Mouse (Mus musculus) embryonic stem cell, embryonic (primary cell): ENCODE results near the gene Boc.

Source experiments
- CTCF ChIA-PET, 4 experiments: fragments of 300-600 bp in 2 of 4; fragments of 350-600 bp in 2 of 4; sonication (Branson Sonifier 250); formaldehyde crosslinking; loops; one replicate each; lab custom pipeline; 2022; ENCODE audit warnings: inconsistent platforms in 2 of 4; lab: Charles Lee
- POLR2A ChIA-PET, 4 experiments: fragments of 300-600 bp in 2 of 4; fragments of 350-600 bp in 2 of 4; sonication (Branson Sonifier 250); formaldehyde crosslinking; loops; one replicate each; lab custom pipeline; 2022; ENCODE audit warnings: antibody characterized with exemption in 4 of 4, inconsistent platforms in 1 of 4; lab: Charles Lee

Boc gene

DNA sequence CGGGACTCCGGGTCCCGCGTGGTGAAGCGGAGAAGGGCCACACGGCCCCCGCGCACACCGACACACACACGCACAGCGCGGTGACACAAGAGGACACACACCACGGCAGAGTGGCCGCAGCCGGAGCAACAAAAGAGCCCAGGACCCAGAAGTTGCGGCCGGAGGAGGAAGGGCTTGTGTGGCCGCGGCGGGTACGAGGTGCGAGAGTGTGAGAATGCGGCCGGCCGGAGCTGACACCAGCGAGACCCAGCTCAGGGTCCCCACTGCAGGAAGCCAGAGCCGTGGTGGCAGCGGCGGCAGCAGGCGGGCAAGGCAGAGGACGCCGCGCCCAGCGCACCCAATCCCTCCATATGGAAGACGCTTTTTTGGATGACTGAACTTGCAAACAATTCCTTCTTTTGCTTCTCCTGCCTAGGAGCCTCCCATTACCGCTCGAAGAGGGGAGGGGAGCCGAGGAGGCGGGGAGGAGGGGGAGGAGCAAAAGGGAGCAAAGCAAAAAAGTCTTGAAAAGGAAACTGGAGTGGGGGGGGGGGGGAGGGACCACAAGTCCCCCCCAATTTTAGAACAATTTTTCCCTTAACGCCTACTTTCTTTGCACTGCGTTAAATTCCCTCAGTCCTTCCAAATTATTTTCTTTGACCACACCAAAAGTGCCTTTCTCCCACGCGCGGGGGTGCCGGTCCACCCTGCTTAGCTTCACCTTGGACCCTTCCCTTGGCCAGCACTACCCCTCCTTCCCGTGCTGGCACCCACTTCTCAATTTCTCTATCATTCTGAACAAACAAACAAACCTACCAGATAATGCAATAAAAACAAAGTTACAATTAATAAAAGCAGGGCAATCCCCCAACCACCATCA, at the start of gene Boc:
Boc (minus strand) TSS at position 427 of the 859 bp plus-strand sequence.
- POLR2A ChIA-PET = interaction anchor here in 3 of 4 experiments (0.6 to 3.2 kb wide), 8 partner anchors 9 to 188 kb away, joined by 3 to 13 read pairs (median 4); partner anchors contain the start of genes Gtpbp8 (in 1 of the 3) and Nepro (in 1 of the 3)
- CTCF ChIA-PET = interaction anchor here in 1 of 4 experiments (1.3 kb wide), 1 partner anchor 85 kb away, joined by 3 read pairs; no protein-coding TSS in a partner anchor

DNA sequence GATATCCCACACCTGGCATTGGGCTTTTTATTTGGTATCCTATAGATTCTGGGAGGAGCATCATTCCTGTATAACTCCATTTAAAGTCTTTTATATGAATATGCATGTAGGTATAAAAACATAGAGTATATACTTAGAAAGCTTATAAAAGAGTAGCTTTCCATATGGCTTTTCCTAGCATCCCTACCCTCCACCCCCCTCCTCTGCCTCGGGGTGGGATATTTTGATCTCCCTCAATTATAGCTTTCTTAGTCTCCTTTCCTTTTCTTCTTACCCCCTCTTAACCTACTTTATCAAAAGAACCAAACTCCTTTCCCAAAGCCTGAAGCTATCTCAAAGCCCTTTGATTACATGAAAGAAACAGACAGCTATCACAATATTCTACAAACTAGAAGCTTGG, 47.9 kb upstream of the Boc start:
- POLR2A ChIA-PET = no interaction called here
- CTCF ChIA-PET = no interaction called here

DNA sequence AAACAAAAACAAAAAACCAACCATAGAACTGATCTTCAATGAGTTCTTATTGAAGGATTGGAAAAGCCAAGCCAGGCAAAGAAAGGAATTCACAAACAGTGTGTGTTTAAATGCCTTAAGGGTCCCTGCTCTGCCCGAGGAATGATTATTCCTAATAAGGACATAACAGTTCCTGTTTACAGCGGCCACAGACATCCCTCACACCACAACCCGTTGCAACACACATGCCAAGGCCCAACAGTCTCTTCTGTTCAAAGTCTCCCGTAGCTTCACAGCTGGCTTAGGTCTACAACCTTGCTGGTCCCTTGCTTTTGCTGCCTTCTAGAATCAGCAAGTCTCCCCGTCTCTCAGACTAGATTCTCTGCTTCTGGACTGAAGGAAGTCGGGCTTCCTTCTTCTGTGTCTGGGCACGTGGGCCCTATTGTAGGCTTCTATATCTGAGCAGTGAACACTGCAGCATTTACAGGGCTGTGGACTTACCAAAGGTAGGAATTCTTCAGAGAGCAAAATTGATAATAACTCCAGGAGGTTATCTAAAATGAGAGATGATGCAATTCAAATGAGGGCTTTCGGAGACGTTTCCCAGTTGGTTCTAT, 45.4 kb upstream of the Boc start:
- ChIA-PET POLR2A (no interaction called here), CTCF (no interaction called here)

DNA sequence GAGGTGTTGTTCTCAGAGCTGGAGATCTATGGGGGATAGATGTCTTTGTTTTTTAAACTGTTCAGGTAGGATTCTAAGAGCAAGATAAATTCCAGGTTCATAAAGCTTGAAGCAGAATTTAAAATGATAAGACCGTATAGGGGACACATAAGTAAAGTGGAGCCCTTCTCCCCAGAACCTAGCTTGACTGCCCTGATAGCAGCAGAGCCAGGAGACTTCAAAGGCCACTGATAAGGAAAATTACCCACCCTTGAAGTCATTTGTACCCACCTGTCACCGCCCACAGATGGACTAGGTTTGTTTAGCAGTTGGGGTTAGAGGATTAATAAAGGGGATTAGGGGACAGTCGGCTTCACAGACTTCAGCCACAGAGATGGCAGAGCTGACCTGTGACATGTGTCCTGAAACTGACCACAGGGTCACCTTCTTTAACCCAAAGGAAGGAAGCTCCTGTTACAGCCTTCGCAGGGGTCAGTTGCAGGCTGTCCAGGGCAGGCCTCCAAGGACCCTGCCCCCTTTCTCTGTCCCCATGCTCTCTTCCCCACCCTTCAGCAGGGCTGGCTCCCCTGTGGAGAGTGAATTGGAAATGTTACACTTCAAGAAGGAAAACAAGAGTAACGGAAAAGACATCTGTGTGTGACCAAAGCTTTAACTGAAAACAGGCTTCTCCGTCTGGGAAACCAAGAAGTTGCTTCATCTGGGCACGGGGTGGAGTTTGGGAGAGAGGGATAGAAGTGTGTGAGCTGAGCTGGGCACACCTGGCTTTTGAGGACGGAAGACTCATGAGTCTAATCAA, 43.5 kb upstream of the Boc start:
- CTCF ChIA-PET = no interaction called here
- POLR2A ChIA-PET = interaction anchor here in 1 of 4 experiments (0.7 kb wide), 1 partner anchor 442 kb away, joined by 5 read pairs; no protein-coding TSS in a partner anchor

DNA sequence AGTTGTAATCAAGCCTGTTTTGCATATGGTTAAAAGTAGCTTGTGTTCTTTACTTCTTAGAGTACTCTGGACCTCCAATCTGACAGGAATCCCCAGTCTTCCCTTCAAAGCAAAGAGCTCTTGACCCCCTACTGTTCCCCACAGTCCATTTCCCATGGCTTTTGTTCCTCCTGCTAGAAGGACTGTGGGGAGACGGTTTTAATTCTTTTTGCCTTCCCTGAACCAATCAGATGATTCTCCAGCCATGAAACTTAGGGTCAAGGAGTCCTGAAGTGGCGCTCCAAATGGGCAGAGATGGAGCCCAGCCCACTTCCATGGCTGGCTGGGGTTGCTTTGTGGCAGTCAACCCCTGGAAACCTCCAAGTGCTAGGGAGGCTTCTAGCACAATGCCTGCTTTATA, 42.5 kb upstream of the Boc start:
- ChIA-PET CTCF (interaction anchor here in 1 of 4 experiments (1.0 kb wide), 1 partner anchor 115 kb away, joined by 3 read pairs; no protein-coding TSS in a partner anchor), POLR2A (interaction anchor here in 1 of 4 experiments (0.6 kb wide), 1 partner anchor 39 kb away, joined by 3 read pairs; no protein-coding TSS in a partner anchor)

- POLR2A ChIA-PET = no interaction called here
These were observed 38.6 kb upstream of the Boc start for GRCm38 (mm10) chr16:44597106-44597806.

GRCm38 (mm10) chr16:44589506-44589905, 30.8 kb upstream of the Boc start:
- POLR2A ChIA-PET = interaction anchor here in 1 of 4 experiments (0.6 to 1.1 kb wide), 2 partner anchors 11 to 623 kb away, joined by 3 read pairs; no protein-coding TSS in a partner anchor
- CTCF ChIA-PET = no interaction called here

More at GRCm38 (mm10) chr16:44597106-44597806, 38.6 kb upstream of the Boc start:
- CTCF ChIA-PET = no interaction called here

DNA sequence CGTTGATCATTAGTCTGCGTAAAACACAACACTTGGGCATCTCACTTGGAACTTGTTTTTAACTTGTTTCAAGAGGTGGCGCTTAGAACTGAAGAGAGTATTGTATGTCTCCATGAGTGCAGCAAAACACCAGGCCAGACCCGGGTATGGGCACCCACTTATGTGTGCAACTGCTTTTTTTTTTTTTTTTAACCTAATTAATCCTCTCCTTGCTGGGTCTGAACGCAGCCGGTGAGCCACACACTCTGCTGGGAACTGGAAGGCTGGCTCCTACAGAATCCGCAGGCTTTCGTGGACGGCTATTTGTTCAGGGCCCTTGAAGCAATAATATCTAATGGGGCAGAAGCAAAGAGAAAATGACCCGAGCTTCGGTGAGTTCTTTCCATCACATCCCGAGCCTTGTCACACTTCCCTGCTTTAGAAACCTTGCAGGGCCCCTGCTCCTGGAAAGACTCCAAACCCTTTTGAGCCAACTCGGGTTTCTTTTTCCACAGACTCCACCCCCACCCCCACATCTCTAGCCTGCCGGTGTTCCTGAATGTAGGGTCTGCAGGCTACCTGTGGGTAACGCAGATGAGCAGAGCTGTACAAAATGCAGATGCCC, 20.8 kb upstream of the Boc start:
- CTCF ChIA-PET = no interaction called here

DNA sequence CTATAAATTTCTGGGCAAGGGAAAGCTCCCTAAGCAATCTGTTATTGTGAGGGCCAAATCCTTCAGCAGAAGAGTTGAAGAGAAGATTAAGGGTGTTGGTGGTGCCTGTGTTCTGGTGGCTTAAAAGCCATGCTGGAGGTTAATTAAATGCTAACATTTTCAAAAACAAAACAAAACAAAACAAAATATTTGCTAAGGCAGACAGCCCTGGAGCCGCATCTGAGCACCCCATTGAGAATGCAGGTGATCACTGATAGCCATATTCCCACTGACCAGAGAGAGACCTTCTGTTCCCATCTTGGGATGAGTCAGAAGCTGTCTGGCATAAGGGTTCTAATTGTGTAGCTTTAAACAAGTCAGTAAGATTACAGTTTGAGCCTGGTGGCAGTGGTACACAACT, 19.9 kb upstream of the Boc start:
- ChIA-PET POLR2A (interaction anchor here in 1 of 4 experiments (0.6 to 1.5 kb wide), 2 partner anchors 10 to 148 kb away, joined by 3 read pairs; no protein-coding TSS in a partner anchor), CTCF (no interaction called here)

More for the DNA sequence above, 20.8 kb upstream of the Boc start:
- POLR2A ChIA-PET = interaction anchor here in 1 of 4 experiments (0.7 to 1.5 kb wide), 2 partner anchors 9 to 52 kb away, joined by 3 to 4 read pairs; no protein-coding TSS in a partner anchor

GRCm38 (mm10) chr16:44568056-44568455, 9.4 kb upstream of the Boc start:
- CTCF ChIA-PET = interaction anchor here in 1 of 4 experiments (0.5 kb wide), 1 partner anchor 88 kb away, joined by 5 read pairs; no protein-coding TSS in a partner anchor

GRCm38 (mm10) chr16:44565328-44566210, 6.9 kb upstream of the Boc start:
- POLR2A ChIA-PET = interaction anchor here (0.6 to 1.3 kb wide), 5 partner anchors 11 to 81 kb away, joined by 3 to 9 read pairs (median 3); no protein-coding TSS in a partner anchor

More at GRCm38 (mm10) chr16:44568056-44568455, 9.4 kb upstream of the Boc start:
- POLR2A ChIA-PET = interaction anchor here in 3 of 4 experiments (0.7 to 1.7 kb wide), 7 partner anchors 10 to 429 kb away, joined by 3 to 13 read pairs (median 3); partner anchors contain the start of genes Atp6v1a (in 1 of the 3), Boc (in 1 of the 3) and Naa50 (in 1 of the 3)

GRCm38 (mm10) chr16:44564359-44564758, 5.7 kb upstream of the Boc start:
- CTCF ChIA-PET = no interaction called here

More at GRCm38 (mm10) chr16:44565328-44566210, 6.9 kb upstream of the Boc start:
- CTCF ChIA-PET = interaction anchor here in 1 of 4 experiments (0.7 kb wide), 1 partner anchor 11 kb away, joined by 5 read pairs; no protein-coding TSS in a partner anchor

DNA sequence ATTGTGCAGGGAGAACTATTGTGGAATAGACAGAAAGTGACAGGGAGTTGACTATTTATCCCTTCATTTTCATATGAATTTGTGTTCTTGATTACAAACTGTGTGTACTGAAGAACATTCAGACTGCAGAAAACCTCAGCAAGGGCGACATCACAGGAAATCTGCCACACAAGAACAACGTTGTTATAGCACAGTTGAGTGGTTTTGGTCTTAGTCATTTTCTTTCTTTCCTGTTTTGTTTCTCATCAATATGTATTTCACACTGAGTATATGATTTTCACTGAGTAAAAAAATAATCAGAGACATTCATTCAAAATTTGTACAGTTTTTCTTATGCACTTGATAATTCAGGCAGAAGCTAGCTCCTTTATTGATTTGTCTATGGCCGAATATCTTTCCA, 3.4 kb upstream of the Boc start:
- POLR2A ChIA-PET = no interaction called here
- CTCF ChIA-PET = interaction anchor here in 1 of 4 experiments (0.7 kb wide), 1 partner anchor 59 kb away, joined by 3 read pairs; no protein-coding TSS in a partner anchor

More at GRCm38 (mm10) chr16:44564359-44564758, 5.7 kb upstream of the Boc start:
- POLR2A ChIA-PET = interaction anchor here in 1 of 4 experiments (0.6 kb wide), 1 partner anchor 878 kb away, joined by 4 read pairs; no protein-coding TSS in a partner anchor

GRCm38 (mm10) chr16:44560214-44560613, 1.5 kb upstream of the Boc start:
- CTCF ChIA-PET = no interaction called here

DNA sequence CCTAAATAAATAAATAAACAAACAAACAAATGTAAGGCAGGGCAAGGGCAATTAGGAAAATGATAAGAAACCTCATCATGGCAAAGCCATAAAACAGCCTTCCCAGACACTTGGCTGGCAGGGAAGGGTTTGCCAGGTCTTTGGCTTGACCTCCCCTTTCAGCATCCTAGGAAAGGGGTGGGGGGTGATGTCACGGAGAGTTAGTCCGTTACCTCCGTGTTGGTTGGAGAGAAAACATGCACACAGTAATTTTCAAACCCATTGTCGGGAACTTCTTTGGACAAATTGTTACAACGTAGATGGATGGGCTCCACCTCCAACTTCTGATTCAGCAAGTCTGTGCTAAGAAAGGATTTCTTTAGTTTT, 616 bp upstream of the Boc start:
- CTCF ChIA-PET = no interaction called here
- POLR2A ChIA-PET = no interaction called here

More at GRCm38 (mm10) chr16:44560214-44560613, 1.5 kb upstream of the Boc start:
- POLR2A ChIA-PET = no interaction called here
